Mouse (Mus musculus) stomach, embryonic 14.5 days (tissue): ENCODE data around the gene BC030870. TPM values are rescaled to one million over a fixed set of nuclear protein-coding genes. Genes with fewer than 3 reads are reported as not detected.
"Not testable (repeated sequence)": the region's sequence is repeated elsewhere in the genome, so short reads cannot be mapped to it uniquely, and the experiment has no call there.

Experiments
- ATAC-seq: fragments of 200-750 bp; cut with Nextera tagmentation; 2 replicates; pipeline ENCODE4 v1.8.0; 2017; ENCODE audit warnings: low read depth, moderate TSS enrichment; ENCODE audit not compliant: insufficient number of reproducible peaks, insufficient read depth, low FRiP score
- H3K27ac ChIP-seq: fragments of 300-500 bp; sonication (generic); 2 replicates; pipeline ENCODE4 v1.5.1; 2014; ENCODE audit warnings: mild to moderate bottlenecking, low read length, moderate library complexity, mixed read lengths
- H3K27me3 ChIP-seq: fragments of 300-500 bp; sonication (generic); 2 replicates; pipeline ENCODE4 v1.6.1; 2014; ENCODE audit warnings: low read length, control low read depth, mixed read lengths; ENCODE audit not compliant: control insufficient read depth, insufficient read depth
- H3K36me3 ChIP-seq: fragments of 300-500 bp; sonication (generic); 2 replicates; pipeline ENCODE4 v1.6.1; 2014; ENCODE audit warnings: mild to moderate bottlenecking, control low read depth, low read length, moderate library complexity, mixed read lengths; ENCODE audit not compliant: control insufficient read depth, insufficient read depth
- H3K4me1 ChIP-seq: fragments of 300-500 bp; sonication (generic); 2 replicates; pipeline ENCODE4 v1.6.1; 2014; ENCODE audit warnings: low read length, control low read depth, mixed read lengths; ENCODE audit not compliant: control insufficient read depth, insufficient read depth
- H3K4me2 ChIP-seq: fragments of 300-500 bp; sonication (generic); replicated peaks from 2 replicates; pipeline ENCODE4 v1.6.1; 2014; ENCODE audit warnings: low read depth, low read length, control low read depth
- H3K4me3 ChIP-seq: fragments of 300-500 bp; sonication (generic); 2 replicates; pipeline ENCODE4 v1.5.1; 2014; ENCODE audit warnings: low read depth, low read length, control low read depth
- H3K9ac ChIP-seq: fragments of 300-500 bp; sonication (generic); replicated peaks from 2 replicates; pipeline ENCODE4 v1.6.1; 2014; ENCODE audit warnings: low read depth, mild to moderate bottlenecking, control low read depth, low read length, moderate library complexity, mixed read lengths
- H3K9me3 ChIP-seq: fragments of 300-500 bp; sonication (generic); 2 replicates; pipeline ENCODE4 v1.6.1; 2016; ENCODE audit warnings: low read depth, low read length, control low read depth; ENCODE audit not compliant: control insufficient read depth
- WGBS: fragments of 180-500 bp; shearing (Covaris S2); extraction: QIAGEN DNeasy Blood & Tissue Kit; methylation state at CpG from one replicate; pipeline ENCODE4 v1.1.7; 2014; 5-methylcytosine and 5-hydroxymethylcytosine counted together
- polyA plus RNA-seq: library from polyadenylated mRNA; unstranded; fragments of >200 nt; fragmentation: Nextera tagmentation; extraction: Ambion mirVana; gene quantifications from 2 replicates; pipeline ENCODE4 v1.2.1, GENCODE M21; 2014

BC030870 gene
- 6.7 and 6.9 TPM in 2 replicates for polyA plus RNA-seq

- Histone ChIP-seq H3K9ac (no peak within 1 kb of the TSS), H3K4me2 (peak within 1 kb of the TSS; percentile 31; the same call in 1 of the 2 replicates), H3K27me3 (no peaks in the 10 kb centered on the region), H3K9me3 (no peaks in the 10 kb centered on the region), H3K27ac (peak within 1 kb of the TSS; percentile 52; the same call in 1 of the 2 replicates), H3K4me1 (no peaks in the 10 kb centered on the region), H3K36me3 (no peaks in the 10 kb centered on the region), H3K4me3 (no peak within 1 kb of the TSS)
- 35% methylated on average over 15 of the region's 15 CpGs for WGBS
- ATAC-seq = peak; percentile 89
Measured at GRCm38 (mm10) chr8:65129199-65129788, at the start of gene BC030870. BC030870 (minus strand) TSS chr8:65129563.

- no peak overlapping the region for H3K4me3 ChIP-seq
- H3K36me3 ChIP-seq = no peaks in the 10 kb centered on the region
- H3K4me1 ChIP-seq = no peaks in the 10 kb centered on the region
- H3K9me3 ChIP-seq = no peaks in the 10 kb centered on the region
- no peak overlapping the region for H3K27ac ChIP-seq
- H3K4me2 ChIP-seq = no peak overlapping the region
- no peak for ATAC-seq
- H3K27me3 ChIP-seq = no peaks in the 10 kb centered on the region
- WGBS = 64% methylated on average over 3 of the region's 3 CpGs
- H3K9ac ChIP-seq = no peak overlapping the region
Measured at GRCm38 (mm10) chr8:65174746-65175476, 45.5 kb upstream of the BC030870 start.

- H3K36me3 ChIP-seq = no peaks in the 10 kb centered on the region
Measured at GRCm38 (mm10) chr8:65169184-65169583, 39.8 kb upstream of the BC030870 start.

GRCm38 (mm10) chr8:65160676-65161075 is 31.3 kb upstream of the BC030870 start:
- not testable (repeated sequence) for H3K4me2 ChIP-seq, H3K27ac ChIP-seq, H3K4me1 ChIP-seq, H3K9ac ChIP-seq, H3K27me3 ChIP-seq, H3K4me3 ChIP-seq, H3K36me3 ChIP-seq, H3K9me3 ChIP-seq, ATAC-seq
- WGBS = 57% methylated on average over 1 of the region's 1 CpGs

More at GRCm38 (mm10) chr8:65169184-65169583, 39.8 kb upstream of the BC030870 start:
- no peak overlapping the region for H3K27ac ChIP-seq
- H3K27me3 ChIP-seq = no peaks in the 10 kb centered on the region
- ATAC-seq = no peak
- H3K9me3 ChIP-seq = no peaks in the 10 kb centered on the region
- WGBS = 85% methylated on average over 3 of the region's 3 CpGs
- no peak overlapping the region for H3K4me2 ChIP-seq
- no peak overlapping the region for H3K4me3 ChIP-seq
- H3K4me1 ChIP-seq = no peaks in the 10 kb centered on the region
- no peak overlapping the region for H3K9ac ChIP-seq

- 65% methylated on average over 14 of the region's 14 CpGs for WGBS
- H3K27ac ChIP-seq = no peak overlapping the region
- H3K36me3 ChIP-seq = no peaks in the 10 kb centered on the region
- no peak for ATAC-seq
- no peaks in the 10 kb centered on the region for H3K9me3 ChIP-seq
- H3K4me2 ChIP-seq = no peak overlapping the region
- H3K27me3 ChIP-seq = no peaks in the 10 kb centered on the region
- no peak overlapping the region for H3K4me3 ChIP-seq
- no peaks in the 10 kb centered on the region for H3K4me1 ChIP-seq
- H3K9ac ChIP-seq = no peak overlapping the region
Measured at GRCm38 (mm10) chr8:65159096-65159748, 29.9 kb upstream of the BC030870 start.

GRCm38 (mm10) chr8:65157901-65158300 is 28.5 kb upstream of the BC030870 start:
- no peak for ATAC-seq
- no peak overlapping the region for H3K9ac ChIP-seq

GRCm38 (mm10) chr8:65138830-65139466 is 9.6 kb upstream of the BC030870 start:
- Histone ChIP-seq H3K4me1 (no peaks in the 10 kb centered on the region), H3K9ac (no peak overlapping the region), H3K27me3 (no peaks in the 10 kb centered on the region), H3K9me3 (no peaks in the 10 kb centered on the region), H3K4me2 (no peak overlapping the region), H3K36me3 (no peaks in the 10 kb centered on the region), H3K4me3 (no peak overlapping the region), H3K27ac (no peak overlapping the region)
- 73% methylated on average over 3 of the region's 3 CpGs for WGBS
- ATAC-seq = no peak

More at GRCm38 (mm10) chr8:65157901-65158300, 28.5 kb upstream of the BC030870 start:
- Histone ChIP-seq H3K36me3 (no peaks in the 10 kb centered on the region), H3K27me3 (no peaks in the 10 kb centered on the region), H3K27ac (no peak overlapping the region), H3K9me3 (no peaks in the 10 kb centered on the region), H3K4me3 (no peak overlapping the region), H3K4me1 (no peaks in the 10 kb centered on the region), H3K4me2 (no peak overlapping the region)
- 79% methylated on average over 4 of the region's 4 CpGs for WGBS

- Histone ChIP-seq H3K9me3 (no peaks in the 10 kb centered on the region), H3K27ac (no peak overlapping the region), H3K27me3 (no peaks in the 10 kb centered on the region), H3K4me1 (no peaks in the 10 kb centered on the region), H3K9ac (no peak overlapping the region), H3K4me2 (no peak overlapping the region), H3K4me3 (no peak overlapping the region), H3K36me3 (no peaks in the 10 kb centered on the region)
- no peak for ATAC-seq
- WGBS = 74% methylated on average over 3 of the region's 3 CpGs
Measured at GRCm38 (mm10) chr8:65126454-65126853, 2.9 kb downstream of the BC030870 start.
